20 mouse cellular contexts compared by ENCODE assay signal in genomic region chr9:119624151-119624550, GRCm38 (mm10). TPM values are rescaled to one million over a fixed set of nuclear protein-coding genes. Genes with fewer than 3 reads are reported as not detected.
"Had no signal": no experiment of that assay in that cellular context is flagged by ENCODE, and none has a peak within 500 bp of the region (broad histone marks: within the 10 kb centered on the region; RNA-seq: fewer than 3 reads in every experiment).

No protein-coding gene starts in this region.

- H3K4me2 ChIP-seq: lung, embryonic 15.5 days; midbrain, embryonic 12.5 days; midbrain, embryonic 15.5 days; neural tube, embryonic 12.5 days; stomach, embryonic 15.5 days had no signal

- H3K9me3 ChIP-seq: lung, embryonic 15.5 days; midbrain, embryonic 12.5 days; midbrain, embryonic 15.5 days; neural tube, embryonic 12.5 days; stomach, embryonic 15.5 days had no signal

- H3K36me3 ChIP-seq: lung, embryonic 15.5 days; midbrain, embryonic 12.5 days; midbrain, embryonic 15.5 days; neural tube, embryonic 12.5 days; stomach, embryonic 15.5 days had no signal

- H3K27ac ChIP-seq: lung, embryonic 15.5 days; macrophage; midbrain, embryonic 12.5 days; midbrain, embryonic 15.5 days; neural tube, embryonic 12.5 days; stomach, embryonic 15.5 days; stomach, postnatal 0 days had no signal

- H3K4me3 ChIP-seq: lung, embryonic 15.5 days; megakaryocyte, embryonic 14.5 days; midbrain, embryonic 12.5 days; midbrain, embryonic 15.5 days; neural tube, embryonic 12.5 days; stomach, embryonic 15.5 days had no signal

- DNase-seq: liver, postnatal 0 days; lung, adult 2 months; lung, postnatal 14 days; lung, postnatal 36 days; right cerebral cortex, postnatal 14 days; thymus, adult 2 months; thymus, postnatal 25 days; thymus, postnatal 4 days had no signal

- H3K4me1 ChIP-seq: lung, embryonic 15.5 days; megakaryocyte, embryonic 14.5 days; midbrain, embryonic 12.5 days; midbrain, embryonic 15.5 days; neural tube, embryonic 12.5 days; stomach, embryonic 15.5 days had no signal

- H3K9ac ChIP-seq: liver, postnatal 0 days; lung, embryonic 15.5 days; midbrain, embryonic 12.5 days; midbrain, embryonic 15.5 days; neural tube, embryonic 12.5 days; stomach, embryonic 15.5 days had no signal

- H3K27me3 ChIP-seq: lung, embryonic 15.5 days; midbrain, embryonic 15.5 days; neural tube, embryonic 12.5 days; stomach, embryonic 15.5 days had no signal

- ATAC-seq: liver, postnatal 0 days; lung, postnatal 0 days; midbrain, embryonic 15.5 days had no signal

RNA-seq across cellular contexts. Expression of gene Scn5a, which starts 45.3 kb away (rescaled TPM):
- total RNA-seq: megakaryocyte progenitor cell, adult 5-6 weeks; monocyte, adult 5-6 weeks; neutrophil, adult 5-6 weeks had no signal
- polyA plus RNA-seq: macrophage had no signal
